Mouse (Mus musculus): ENCODE data around the gene Map3k1.

GRCm38 (mm10) chr13:111798044-111798443 is 10.7 kb downstream of the Map3k1 start:
- TF ChIP-seq CTCF (conservative IDR thresholded peaks at IDR 0.05; ENCODE audit: low read length) (no peak), POU5F1 (IDR thresholded peaks at IDR 0.05; ENCODE audit: borderline replicate concordance, low read length) (no peak)

Measured in E14TG2a.4 (cell line).